Mouse (Mus musculus): ENCODE measurements around the gene Ccm2. TPM values are rescaled to one million over a fixed set of nuclear protein-coding genes. Genes with fewer than 3 reads are reported as not detected.
A peak's percentile ranks its signal among the peaks of the same experiment; 100 is the strongest.

Gene Ccm2
- polyA plus RNA-seq, 1 experiment from 2014 or later, result 86.2 TPM

- ATAC-seq (ENCODE audit: insufficient number of reproducible peaks, insufficient read depth, low FRiP score, low read depth), result 0 out of 2 replicates have a peak, but pooled peaks have one; percentile 0
- peak overlapping the region; percentile 73 for H3K4me3 ChIP-seq (ENCODE audit: low read depth, low read length)
- peak overlapping the region; percentile 86 for H3K27ac ChIP-seq (ENCODE audit: low read length)
- H3K9me3 ChIP-seq (ENCODE audit: control insufficient read depth, low read depth, low read length), result no peaks in the 10 kb centered on the region
- H3K9ac ChIP-seq (replicated peaks; ENCODE audit: low read depth, low read length), result peak overlapping the region; percentile 90
- peak overlapping the region; percentile 80 for H3K4me2 ChIP-seq (replicated peaks; ENCODE audit: low read depth, low read length)
- no peaks in the 10 kb centered on the region for H3K4me1 ChIP-seq (ENCODE audit: control insufficient read depth, insufficient read depth, low read length)
- peaks cover 28% of the 10 kb centered on the region for H3K36me3 ChIP-seq (ENCODE audit: control insufficient read depth, insufficient read depth, low read length)
- no peaks in the 10 kb centered on the region for H3K27me3 ChIP-seq (ENCODE audit: control insufficient read depth, insufficient read depth, low read length)
- WGBS, result 15% methylated on average over 10 of the region's 10 CpGs
These were observed 19.2 kb upstream of the Ccm2 start for GRCm38 (mm10) chr11:6527256-6528185.

GRCm38 (mm10) chr11:6528186-6529006 lies 18.3 kb upstream of the Ccm2 start:
- Histone ChIP-seq H3K4me1 (ENCODE audit: control insufficient read depth, insufficient read depth, low read length) (no peaks in the 10 kb centered on the region), H3K27me3 (ENCODE audit: control insufficient read depth, insufficient read depth, low read length) (no peaks in the 10 kb centered on the region), H3K9me3 (ENCODE audit: control insufficient read depth, low read depth, low read length) (no peaks in the 10 kb centered on the region), H3K36me3 (ENCODE audit: control insufficient read depth, insufficient read depth, low read length) (peaks cover 28% of the 10 kb centered on the region), H3K4me3 (ENCODE audit: low read depth, low read length) (peak overlapping the region; percentile 73), H3K4me2 (replicated peaks; ENCODE audit: low read depth, low read length) (peak overlapping the region; percentile 80), H3K27ac (ENCODE audit: low read length) (peak overlapping the region; percentile 86), H3K9ac (replicated peaks; ENCODE audit: low read depth, low read length) (peak overlapping the region; percentile 90)
- ATAC-seq (ENCODE audit: insufficient number of reproducible peaks, insufficient read depth, low FRiP score, low read depth), result peak; percentile 97
- WGBS, result under 1% methylated on average over 51 of the region's 51 CpGs

DNA sequence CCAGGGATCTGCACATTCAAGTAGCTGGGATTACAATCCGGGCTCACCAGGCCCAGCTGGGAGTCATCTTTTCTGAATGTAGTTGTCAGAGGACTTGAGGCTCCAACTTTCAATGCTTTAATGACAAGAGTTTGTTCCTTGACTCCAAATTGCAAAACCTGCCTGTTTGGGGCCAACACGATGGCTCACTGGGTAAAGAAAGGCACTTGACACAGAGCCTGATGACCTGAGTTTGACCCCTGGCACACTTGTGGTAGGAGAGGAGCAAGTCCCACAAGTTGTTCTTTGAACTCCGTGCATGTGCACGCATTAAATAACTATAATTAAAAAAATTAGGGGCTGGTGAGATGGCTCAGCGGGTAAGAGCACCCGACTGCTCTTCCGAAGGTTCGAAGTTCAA lies 16.7 kb upstream of the Ccm2 start:
- Histone ChIP-seq H3K4me2 (replicated peaks; ENCODE audit: low read depth, low read length) (no peak overlapping the region), H3K4me3 (ENCODE audit: low read depth, low read length) (no peak overlapping the region)
- 88% methylated on average over 8 of the region's 8 CpGs for WGBS

DNA sequence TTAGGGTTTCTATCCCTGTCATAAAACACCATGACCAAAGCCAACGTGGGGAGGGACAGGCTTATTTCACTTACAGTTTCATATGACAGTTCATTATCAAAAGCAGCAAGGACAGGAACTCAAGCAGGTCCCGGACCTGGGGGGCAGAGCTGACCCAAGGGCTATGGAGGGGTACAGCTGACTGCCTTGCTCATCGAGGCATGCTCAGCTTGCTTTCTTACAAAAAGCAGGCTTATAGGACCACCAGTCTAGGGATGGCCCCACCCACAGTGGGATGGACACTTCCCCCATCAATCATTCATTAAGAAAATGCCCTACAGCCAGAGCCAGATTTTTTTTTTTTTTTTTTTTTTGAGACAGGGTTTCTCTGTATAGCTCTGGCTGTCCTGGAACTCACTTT lies 15.9 kb upstream of the Ccm2 start:
- WGBS, result 89% methylated on average over 3 of the region's 3 CpGs
- H3K4me3 ChIP-seq (ENCODE audit: low read depth, low read length), result no peak overlapping the region
- H3K36me3 ChIP-seq (ENCODE audit: control insufficient read depth, insufficient read depth, low read length), result peaks cover 10% of the 10 kb centered on the region
- H3K4me1 ChIP-seq (ENCODE audit: control insufficient read depth, insufficient read depth, low read length), result no peaks in the 10 kb centered on the region
- H3K27me3 ChIP-seq (ENCODE audit: control insufficient read depth, insufficient read depth, low read length), result no peaks in the 10 kb centered on the region
- no peak for ATAC-seq (ENCODE audit: insufficient number of reproducible peaks, insufficient read depth, low FRiP score, low read depth)
- no peaks in the 10 kb centered on the region for H3K9me3 ChIP-seq (ENCODE audit: control insufficient read depth, low read depth, low read length)
- no peak overlapping the region for H3K9ac ChIP-seq (replicated peaks; ENCODE audit: low read depth, low read length)
- no peak overlapping the region for H3K4me2 ChIP-seq (replicated peaks; ENCODE audit: low read depth, low read length)
- no peak overlapping the region for H3K27ac ChIP-seq (ENCODE audit: low read length)

More for the DNA sequence above, 16.7 kb upstream of the Ccm2 start:
- Histone ChIP-seq H3K27me3 (ENCODE audit: control insufficient read depth, insufficient read depth, low read length) (no peaks in the 10 kb centered on the region), H3K4me1 (ENCODE audit: control insufficient read depth, insufficient read depth, low read length) (no peaks in the 10 kb centered on the region), H3K9me3 (ENCODE audit: control insufficient read depth, low read depth, low read length) (no peaks in the 10 kb centered on the region), H3K36me3 (ENCODE audit: control insufficient read depth, insufficient read depth, low read length) (peaks cover 17% of the 10 kb centered on the region), H3K27ac (ENCODE audit: low read length) (no peak overlapping the region), H3K9ac (replicated peaks; ENCODE audit: low read depth, low read length) (no peak overlapping the region)
- no peak for ATAC-seq (ENCODE audit: insufficient number of reproducible peaks, insufficient read depth, low FRiP score, low read depth)

DNA sequence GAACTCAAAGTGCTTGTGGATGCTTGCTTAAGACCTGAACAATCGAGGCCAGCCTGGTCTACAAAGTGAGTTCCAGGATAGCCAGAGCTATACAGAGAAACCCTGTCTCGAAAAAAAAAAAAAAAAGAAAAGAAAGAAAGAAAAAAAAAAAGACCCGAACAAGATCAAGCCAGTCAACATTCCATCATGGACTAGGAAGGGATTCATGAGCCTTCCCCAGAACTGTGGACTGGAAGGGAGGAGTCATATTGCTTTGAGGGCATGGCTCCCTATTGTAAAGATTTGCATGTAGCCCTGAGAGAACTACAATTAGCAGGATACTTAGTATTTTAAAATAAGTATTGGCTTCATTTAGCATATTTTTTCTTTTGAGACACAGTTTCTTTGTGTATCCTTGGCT lies 2.0 kb upstream of the Ccm2 start:
- peaks cover 9% of the 10 kb centered on the region; the same call in 1 of the 2 replicates for H3K4me1 ChIP-seq (ENCODE audit: control insufficient read depth, insufficient read depth, low read length)
- no peak for ATAC-seq (ENCODE audit: insufficient number of reproducible peaks, insufficient read depth, low FRiP score, low read depth)

DNA sequence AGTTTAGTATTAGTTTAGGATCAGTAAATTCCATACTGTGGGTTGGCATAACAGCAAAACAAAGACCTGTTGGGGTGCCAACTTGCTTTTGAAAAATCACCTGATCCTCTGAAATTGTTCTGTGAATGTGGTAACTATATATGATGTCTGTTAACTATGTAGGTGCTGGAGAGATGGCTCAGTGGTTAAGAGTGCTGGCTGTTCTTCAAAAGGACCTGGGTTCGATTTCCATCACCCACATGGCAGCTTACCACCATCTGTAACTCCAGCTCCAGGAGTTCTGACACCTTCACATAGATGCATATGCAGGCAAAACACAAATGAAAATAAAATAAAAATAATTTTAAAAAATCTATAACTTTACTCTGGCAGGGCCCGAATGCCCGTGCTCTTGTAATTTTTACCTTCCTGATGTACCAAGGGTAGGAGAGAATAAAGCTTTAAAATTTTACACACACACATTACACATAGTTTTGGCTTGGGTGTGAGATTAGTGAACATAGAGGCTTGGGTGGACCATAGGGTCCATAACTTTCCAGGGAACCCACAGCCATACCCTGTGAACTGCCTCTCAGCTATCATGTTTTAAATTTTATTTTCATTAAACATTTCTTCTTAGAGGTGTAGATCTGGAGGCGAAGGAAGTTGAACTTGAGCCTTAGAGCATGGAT lies 1.4 kb upstream of the Ccm2 start:
- no peaks in the 10 kb centered on the region for H3K9me3 ChIP-seq (ENCODE audit: control insufficient read depth, low read depth, low read length)
- H3K4me3 ChIP-seq (ENCODE audit: low read depth, low read length), result no peak overlapping the region
- no peaks in the 10 kb centered on the region for H3K36me3 ChIP-seq (ENCODE audit: control insufficient read depth, insufficient read depth, low read length)
- ATAC-seq (ENCODE audit: insufficient number of reproducible peaks, insufficient read depth, low FRiP score, low read depth), result no peak
- H3K27me3 ChIP-seq (ENCODE audit: control insufficient read depth, insufficient read depth, low read length), result no peaks in the 10 kb centered on the region
- no peak overlapping the region for H3K9ac ChIP-seq (replicated peaks; ENCODE audit: low read depth, low read length)
- H3K27ac ChIP-seq (ENCODE audit: low read length), result peak overlapping the region; percentile 98; the same call in 1 of the 2 replicates
- 93% methylated on average over 4 of the region's 4 CpGs for WGBS
- peak overlapping the region; percentile 80 for H3K4me2 ChIP-seq (replicated peaks; ENCODE audit: low read depth, low read length)
- H3K4me1 ChIP-seq (ENCODE audit: control insufficient read depth, insufficient read depth, low read length), result peaks cover 9% of the 10 kb centered on the region; the same call in 1 of the 2 replicates

More for the DNA sequence above, 2.0 kb upstream of the Ccm2 start:
- H3K9me3 ChIP-seq (ENCODE audit: control insufficient read depth, low read depth, low read length), result no peaks in the 10 kb centered on the region
- no peak overlapping the region for H3K4me2 ChIP-seq (replicated peaks; ENCODE audit: low read depth, low read length)
- no peaks in the 10 kb centered on the region for H3K36me3 ChIP-seq (ENCODE audit: control insufficient read depth, insufficient read depth, low read length)
- no peak overlapping the region for H3K9ac ChIP-seq (replicated peaks; ENCODE audit: low read depth, low read length)
- 90% methylated on average over 3 of the region's 3 CpGs for WGBS
- no peak overlapping the region for H3K27ac ChIP-seq (ENCODE audit: low read length)
- H3K27me3 ChIP-seq (ENCODE audit: control insufficient read depth, insufficient read depth, low read length), result no peaks in the 10 kb centered on the region
- no peak overlapping the region for H3K4me3 ChIP-seq (ENCODE audit: low read depth, low read length)

DNA sequence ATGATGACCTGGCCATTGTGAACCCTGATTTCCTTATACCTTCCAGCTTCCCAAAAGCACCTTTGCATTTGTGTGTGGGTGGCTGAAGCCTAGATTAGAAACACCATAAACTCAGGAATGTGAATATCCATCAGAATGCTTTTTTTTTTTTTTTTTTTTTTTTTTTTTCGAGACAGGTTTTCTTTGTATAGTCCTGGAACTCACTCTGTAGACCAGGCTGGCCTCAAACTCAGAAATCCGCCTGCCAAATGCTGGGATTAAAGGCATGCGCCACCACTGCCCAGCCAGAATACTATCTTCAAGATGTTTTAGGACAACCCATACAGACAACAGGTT lies 862 bp upstream of the Ccm2 start:
- Histone ChIP-seq H3K4me1 (ENCODE audit: control insufficient read depth, insufficient read depth, low read length) (peaks cover 9% of the 10 kb centered on the region; the same call in 1 of the 2 replicates), H3K36me3 (ENCODE audit: control insufficient read depth, insufficient read depth, low read length) (no peaks in the 10 kb centered on the region), H3K4me2 (replicated peaks; ENCODE audit: low read depth, low read length) (peak overlapping the region; percentile 80), H3K27ac (ENCODE audit: low read length) (peak overlapping the region; percentile 98), H3K27me3 (ENCODE audit: control insufficient read depth, insufficient read depth, low read length) (no peaks in the 10 kb centered on the region), H3K9me3 (ENCODE audit: control insufficient read depth, low read depth, low read length) (no peaks in the 10 kb centered on the region), H3K9ac (replicated peaks; ENCODE audit: low read depth, low read length) (0 out of 2 replicates have a peak overlapping the region, but pooled peaks have one; percentile 67), H3K4me3 (ENCODE audit: low read depth, low read length) (peak overlapping the region; percentile 77)
- ATAC-seq (ENCODE audit: insufficient number of reproducible peaks, insufficient read depth, low FRiP score, low read depth), result no peak
- 22% methylated on average over 3 of the region's 3 CpGs for WGBS
